Mouse (Mus musculus): ENCODE measurements around the gene Dock10. TPM values are rescaled to one million over a fixed set of nuclear protein-coding genes. Genes with fewer than 3 reads are reported as not detected.
"Not testable (repeated sequence)": the region's sequence is repeated elsewhere in the genome, so short reads cannot be mapped to it uniquely, and the experiment has no call there.

Gene Dock10
- polyA plus RNA-seq, 1 experiment from 2014 or later = 1.8 TPM

GRCm38 (mm10) chr1:80755296-80756059 is 2.8 kb downstream of the Dock10 start:
- no peak overlapping the region for H3K4me2 ChIP-seq (replicated peaks)
- H3K4me3 ChIP-seq (replicated peaks) = no peak overlapping the region
- H3K9me3 ChIP-seq = no peaks in the 10 kb centered on the region
- no peak overlapping the region for H3K27ac ChIP-seq
- H3K36me3 ChIP-seq = no peaks in the 10 kb centered on the region
- H3K4me1 ChIP-seq (replicated peaks) = peaks cover 19% of the 10 kb centered on the region
- ATAC-seq = no peak
- 92% methylated on average over 7 of the region's 7 CpGs for WGBS
- H3K27me3 ChIP-seq = peaks cover 31% of the 10 kb centered on the region
- no peak overlapping the region for H3K9ac ChIP-seq (replicated peaks)

GRCm38 (mm10) chr1:80749122-80749521 is 9.2 kb downstream of the Dock10 start:
- not testable (repeated sequence) for H3K9ac ChIP-seq (replicated peaks); H3K36me3 ChIP-seq; H3K4me2 ChIP-seq (replicated peaks); ATAC-seq; H3K4me3 ChIP-seq (replicated peaks); H3K27ac ChIP-seq; H3K4me1 ChIP-seq (replicated peaks); H3K27me3 ChIP-seq; H3K9me3 ChIP-seq
- WGBS = 95% methylated on average over 2 of the region's 2 CpGs

- no peak overlapping the region for H3K4me3 ChIP-seq (replicated peaks)
- ATAC-seq = no peak
- no peak overlapping the region for H3K4me2 ChIP-seq (replicated peaks)
- H3K27me3 ChIP-seq = no peaks in the 10 kb centered on the region
- H3K9me3 ChIP-seq = no peaks in the 10 kb centered on the region
- no peaks in the 10 kb centered on the region for H3K4me1 ChIP-seq (replicated peaks)
- H3K27ac ChIP-seq = no peak overlapping the region
- no peak overlapping the region for H3K9ac ChIP-seq (replicated peaks)
- 83% methylated on average over 2 of the region's 2 CpGs for whole genome bisulfite sequencing
- H3K36me3 ChIP-seq = no peaks in the 10 kb centered on the region
These were observed 11.4 kb downstream of the Dock10 start for GRCm38 (mm10) chr1:80746691-80747463.

- H3K9me3 ChIP-seq = no peaks in the 10 kb centered on the region
- no peak overlapping the region for H3K4me3 ChIP-seq (replicated peaks)
- no peaks in the 10 kb centered on the region for H3K4me1 ChIP-seq (replicated peaks)
- 89% methylated on average over 6 of the region's 6 CpGs for WGBS
- H3K27ac ChIP-seq = no peak overlapping the region
- no peaks in the 10 kb centered on the region for H3K36me3 ChIP-seq
- no peak for ATAC-seq
- H3K27me3 ChIP-seq = no peaks in the 10 kb centered on the region
- no peak overlapping the region for H3K4me2 ChIP-seq (replicated peaks)
- H3K9ac ChIP-seq (replicated peaks) = no peak overlapping the region
These were observed 12.1 kb downstream of the Dock10 start for GRCm38 (mm10) chr1:80746195-80746594.

- 8% methylated on average over 1 of the region's 1 CpGs for WGBS
- ATAC-seq = no peak
- Histone ChIP-seq H3K36me3 (no peaks in the 10 kb centered on the region), H3K4me2 (replicated peaks) (no peak overlapping the region), H3K9me3 (no peaks in the 10 kb centered on the region), H3K4me1 (replicated peaks) (no peaks in the 10 kb centered on the region), H3K27me3 (no peaks in the 10 kb centered on the region), H3K27ac (no peak overlapping the region), H3K4me3 (replicated peaks) (no peak overlapping the region), H3K9ac (replicated peaks) (no peak overlapping the region)
These were observed 18.9 kb downstream of the Dock10 start for GRCm38 (mm10) chr1:80739472-80739871.

- no peak overlapping the region for H3K4me3 ChIP-seq (replicated peaks)
- no peaks in the 10 kb centered on the region for H3K36me3 ChIP-seq
- H3K9ac ChIP-seq (replicated peaks) = no peak overlapping the region
- ATAC-seq = no peak
- no peaks in the 10 kb centered on the region for H3K27me3 ChIP-seq
- no peak overlapping the region for H3K4me2 ChIP-seq (replicated peaks)
- H3K27ac ChIP-seq = no peak overlapping the region
- 86% methylated on average over 5 of the region's 5 CpGs for WGBS
- H3K4me1 ChIP-seq (replicated peaks) = no peaks in the 10 kb centered on the region
- H3K9me3 ChIP-seq = no peaks in the 10 kb centered on the region
These were observed 20.4 kb downstream of the Dock10 start for GRCm38 (mm10) chr1:80737812-80738391.

GRCm38 (mm10) chr1:80730582-80730981 is 27.7 kb downstream of the Dock10 start:
- Histone ChIP-seq H3K4me1 (replicated peaks) (no peaks in the 10 kb centered on the region), H3K27ac (no peak overlapping the region), H3K9ac (replicated peaks) (no peak overlapping the region), H3K4me2 (replicated peaks) (no peak overlapping the region), H3K27me3 (no peaks in the 10 kb centered on the region), H3K9me3 (no peaks in the 10 kb centered on the region), H3K36me3 (no peaks in the 10 kb centered on the region), H3K4me3 (replicated peaks) (no peak overlapping the region)
- 73% methylated on average over 5 of the region's 5 CpGs for WGBS
- ATAC-seq = no peak

- Histone ChIP-seq H3K27me3 (no peaks in the 10 kb centered on the region), H3K9ac (replicated peaks) (no peak overlapping the region), H3K9me3 (no peaks in the 10 kb centered on the region), H3K36me3 (no peaks in the 10 kb centered on the region), H3K27ac (no peak overlapping the region), H3K4me2 (replicated peaks) (no peak overlapping the region), H3K4me3 (replicated peaks) (no peak overlapping the region), H3K4me1 (replicated peaks) (no peaks in the 10 kb centered on the region)
- WGBS = 91% methylated on average over 4 of the region's 4 CpGs
- no peak for ATAC-seq
These were observed 28.2 kb downstream of the Dock10 start for GRCm38 (mm10) chr1:80730174-80730573.

GRCm38 (mm10) chr1:80728183-80728582 is 30.1 kb downstream of the Dock10 start:
- Histone ChIP-seq H3K4me2 (replicated peaks) (no peak overlapping the region), H3K4me3 (replicated peaks) (no peak overlapping the region), H3K9me3 (no peaks in the 10 kb centered on the region), H3K27me3 (no peaks in the 10 kb centered on the region), H3K9ac (replicated peaks) (no peak overlapping the region), H3K27ac (no peak overlapping the region), H3K4me1 (replicated peaks) (no peaks in the 10 kb centered on the region), H3K36me3 (no peaks in the 10 kb centered on the region)
- ATAC-seq = no peak
- WGBS = 59% methylated on average over 1 of the region's 1 CpGs

GRCm38 (mm10) chr1:80727403-80727802 is 30.9 kb downstream of the Dock10 start:
- Histone ChIP-seq H3K9ac (replicated peaks) (no peak overlapping the region), H3K27ac (no peak overlapping the region), H3K27me3 (no peaks in the 10 kb centered on the region), H3K36me3 (no peaks in the 10 kb centered on the region), H3K4me1 (replicated peaks) (no peaks in the 10 kb centered on the region), H3K9me3 (no peaks in the 10 kb centered on the region), H3K4me2 (replicated peaks) (no peak overlapping the region), H3K4me3 (replicated peaks) (no peak overlapping the region)
- WGBS = 88% methylated on average over 4 of the region's 4 CpGs
- ATAC-seq = no peak

GRCm38 (mm10) chr1:80722647-80723046 is 35.7 kb downstream of the Dock10 start:
- Histone ChIP-seq H3K9me3 (no peaks in the 10 kb centered on the region), H3K4me3 (replicated peaks) (no peak overlapping the region), H3K36me3 (no peaks in the 10 kb centered on the region), H3K27ac (no peak overlapping the region), H3K4me2 (replicated peaks) (no peak overlapping the region), H3K27me3 (no peaks in the 10 kb centered on the region), H3K4me1 (replicated peaks) (no peaks in the 10 kb centered on the region), H3K9ac (replicated peaks) (no peak overlapping the region)
- WGBS = 33% methylated on average over 4 of the region's 4 CpGs
- ATAC-seq = no peak

- Histone ChIP-seq H3K27me3 (no peaks in the 10 kb centered on the region), H3K4me2 (replicated peaks) (no peak overlapping the region), H3K9me3 (no peaks in the 10 kb centered on the region), H3K9ac (replicated peaks) (no peak overlapping the region), H3K4me3 (replicated peaks) (no peak overlapping the region), H3K27ac (no peak overlapping the region), H3K4me1 (replicated peaks) (no peaks in the 10 kb centered on the region), H3K36me3 (no peaks in the 10 kb centered on the region)
- WGBS = 78% methylated on average over 1 of the region's 1 CpGs
- ATAC-seq = no peak
These were observed 36.3 kb downstream of the Dock10 start for GRCm38 (mm10) chr1:80722001-80722400.
